Mouse (Mus musculus) lung, embryonic 15.5 days (tissue): ENCODE results near the gene Mtfr2. TPM values are rescaled to one million over a fixed set of nuclear protein-coding genes. Genes with fewer than 3 reads are reported as not detected.

Source experiments
- ATAC-seq: fragments of 200-750 bp; cut with Nextera tagmentation; 2 replicates; pipeline ENCODE4 v1.8.0; 2017; ENCODE audit warnings: moderate number of reproducible peaks, borderline replicate concordance; ENCODE audit not compliant: low FRiP score, low TSS enrichment; ENCODE audit errors: extremely low read depth
- H3K27ac ChIP-seq: fragments of 300-500 bp; sonication (generic); 2 replicates; pipeline ENCODE4 v1.5.1; 2015; ENCODE audit warnings: moderate library complexity, mild to moderate bottlenecking, inconsistent platforms
- H3K27me3 ChIP-seq: fragments of 300-500 bp; sonication (generic); 2 replicates; pipeline ENCODE4 v1.6.1; 2015; ENCODE audit warnings: inconsistent platforms
- H3K36me3 ChIP-seq: fragments of 300-500 bp; sonication (generic); 2 replicates; pipeline ENCODE4 v1.6.1; 2015; ENCODE audit warnings: inconsistent platforms
- H3K4me1 ChIP-seq: fragments of 300-500 bp; sonication (generic); 2 replicates; pipeline ENCODE4 v1.6.1; 2015; ENCODE audit warnings: inconsistent platforms
- H3K4me2 ChIP-seq: fragments of 300-500 bp; sonication (generic); 2 replicates; pipeline ENCODE4 v1.6.1; 2015; ENCODE audit warnings: inconsistent platforms, mild to moderate bottlenecking, moderate library complexity
- H3K4me3 ChIP-seq: fragments of 300-500 bp; sonication (generic); 2 replicates; pipeline ENCODE4 v1.5.1; 2015; ENCODE audit warnings: mild to moderate bottlenecking, inconsistent platforms
- H3K9ac ChIP-seq: fragments of 300-500 bp; sonication (generic); 2 replicates; pipeline ENCODE4 v1.6.1; 2015; ENCODE audit warnings: inconsistent platforms
- H3K9me3 ChIP-seq: fragments of 300-500 bp; sonication (generic); 2 replicates; pipeline ENCODE4 v1.6.1; 2016; ENCODE audit warnings: inconsistent platforms
- WGBS: fragments of 180-500 bp; shearing (Covaris S2); methylation state at CpG from one replicate; pipeline ENCODE4 v1.1.7; 2015; 5-methylcytosine and 5-hydroxymethylcytosine counted together
- polyA plus RNA-seq: library from polyadenylated mRNA; unstranded; fragments of >200 nt; fragmentation: Nextera tagmentation; extraction: Ambion mirVana; gene quantifications from 2 replicates; pipeline ENCODE4 v1.2.1, GENCODE M21; 2015

Mtfr2 gene
- polyA plus RNA-seq, 1 experiment from 2014 or later = 2.2 TPM

- Histone ChIP-seq H3K27me3 (no peaks in the 10 kb centered on the region), H3K4me3 (no peak overlapping the region), H3K36me3 (peaks cover 63% of the 10 kb centered on the region), H3K27ac (no peak overlapping the region), H3K9me3 (no peaks in the 10 kb centered on the region), H3K4me2 (no peak overlapping the region), H3K9ac (no peak overlapping the region), H3K4me1 (no peaks in the 10 kb centered on the region)
- ATAC-seq = no peak
Observed at GRCm38 (mm10) chr10:20326226-20326625, 21.3 kb upstream of the Mtfr2 start.

DNA sequence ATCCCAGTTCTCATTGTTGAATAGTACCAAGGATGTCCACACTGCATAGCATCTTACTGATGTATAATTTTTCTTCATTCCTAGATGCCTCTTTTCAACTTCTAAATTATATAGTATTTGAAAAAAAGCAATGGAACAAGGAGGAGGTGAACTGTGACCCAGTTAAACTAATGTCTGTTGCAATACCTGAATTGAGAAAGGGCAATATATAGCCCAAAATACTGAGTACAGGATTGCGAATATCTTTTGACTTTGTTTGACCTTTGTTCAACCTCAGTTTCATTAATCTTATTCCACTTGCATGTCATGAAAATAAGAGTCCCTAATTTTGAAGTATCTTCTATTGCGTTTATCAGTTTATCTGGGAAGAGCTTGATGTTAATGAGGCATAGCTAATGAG is 16.3 kb upstream of the Mtfr2 start:
- Histone ChIP-seq H3K4me1 (no peaks in the 10 kb centered on the region), H3K9me3 (no peaks in the 10 kb centered on the region), H3K36me3 (peaks cover 62% of the 10 kb centered on the region), H3K4me2 (no peak overlapping the region), H3K27me3 (no peaks in the 10 kb centered on the region), H3K27ac (no peak overlapping the region), H3K4me3 (no peak overlapping the region), H3K9ac (no peak overlapping the region)
- WGBS = 76% methylated on average over 2 of the region's 2 CpGs
- ATAC-seq = no peak

DNA sequence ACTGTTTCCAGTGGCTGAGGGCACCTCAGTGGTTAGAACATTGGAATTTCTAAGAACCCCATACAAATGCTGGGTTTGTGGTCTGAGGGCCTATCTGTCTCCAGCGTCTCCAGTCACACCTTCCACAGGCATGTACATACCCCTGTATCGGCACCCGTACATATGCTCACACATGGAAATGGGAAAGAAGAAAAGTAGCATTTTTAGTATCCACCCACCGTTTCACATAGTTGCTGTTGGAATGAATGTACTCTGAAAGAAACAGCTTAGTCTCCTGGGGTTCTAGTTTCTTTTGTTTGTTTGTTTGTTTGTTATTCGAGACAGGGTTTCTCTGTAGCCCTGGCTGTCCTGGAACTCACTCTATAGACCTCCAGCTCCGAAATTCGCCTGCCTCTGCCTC is 9.7 kb upstream of the Mtfr2 start:
- Histone ChIP-seq H3K36me3 (peaks cover 66% of the 10 kb centered on the region), H3K9ac (no peak overlapping the region), H3K4me2 (no peak overlapping the region), H3K9me3 (no peaks in the 10 kb centered on the region), H3K4me1 (no peaks in the 10 kb centered on the region), H3K27ac (no peak overlapping the region), H3K4me3 (no peak overlapping the region), H3K27me3 (no peaks in the 10 kb centered on the region)
- 86% methylated on average over 7 of the region's 7 CpGs for WGBS
- ATAC-seq = no peak

DNA sequence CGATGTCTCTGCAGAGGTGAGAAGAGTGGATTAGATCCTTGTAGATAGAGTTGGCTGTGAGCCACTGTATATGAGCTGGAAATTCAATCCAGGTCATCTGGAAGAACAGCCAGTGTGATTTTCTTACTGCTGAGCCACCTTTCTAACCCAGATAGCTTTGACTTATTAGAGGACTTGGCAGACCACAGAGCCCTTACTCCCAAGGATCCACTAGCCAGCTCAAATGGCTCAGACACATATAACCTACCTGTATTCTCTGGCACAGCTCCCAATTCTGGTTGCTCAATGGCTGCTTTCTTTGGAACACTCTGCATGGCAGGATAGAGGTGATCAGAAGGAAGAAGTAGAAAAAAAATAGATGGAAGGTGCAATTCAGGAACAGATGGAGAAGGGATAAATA is 1.8 kb upstream of the Mtfr2 start:
- Histone ChIP-seq H3K4me1 (peaks cover 9% of the 10 kb centered on the region; the same call in 1 of the 2 replicates), H3K4me3 (no peak overlapping the region), H3K4me2 (no peak overlapping the region), H3K36me3 (peaks cover 44% of the 10 kb centered on the region), H3K9me3 (no peaks in the 10 kb centered on the region), H3K27me3 (no peaks in the 10 kb centered on the region), H3K9ac (no peak overlapping the region), H3K27ac (no peak overlapping the region)
- no peak for ATAC-seq
- 60% methylated on average over 1 of the region's 1 CpGs for WGBS

DNA sequence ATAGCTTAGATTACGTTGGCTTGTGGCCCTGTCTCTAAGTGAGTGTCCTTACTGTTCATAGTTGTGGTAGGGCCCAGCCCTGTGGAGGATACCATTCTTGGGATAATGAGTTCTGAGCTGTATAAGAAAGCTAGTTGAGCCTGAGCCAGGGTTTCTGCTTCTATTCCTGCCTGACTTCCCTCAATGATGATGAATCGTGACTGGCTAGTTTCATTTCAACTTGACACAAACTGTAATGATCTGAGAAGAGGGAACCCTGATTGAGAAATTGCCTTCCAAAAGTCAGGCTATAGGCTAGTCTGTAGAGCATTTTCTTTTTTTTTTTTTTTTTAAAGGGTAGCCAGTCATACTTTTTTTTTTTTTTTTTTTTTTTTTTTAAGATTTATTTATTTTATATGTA is 1.3 kb downstream of the Mtfr2 start:
- Histone ChIP-seq H3K27ac (no peak overlapping the region), H3K9ac (no peak overlapping the region), H3K27me3 (no peaks in the 10 kb centered on the region), H3K36me3 (peaks cover 21% of the 10 kb centered on the region), H3K4me2 (peak overlapping the region; percentile 75; the same call in 1 of the 2 replicates), H3K4me1 (peaks cover 9% of the 10 kb centered on the region; the same call in 1 of the 2 replicates), H3K4me3 (no peak overlapping the region), H3K9me3 (no peaks in the 10 kb centered on the region)
- WGBS = 90% methylated on average over 2 of the region's 2 CpGs
- no peak for ATAC-seq

- WGBS = 60% methylated on average over 10 of the region's 10 CpGs
- Histone ChIP-seq H3K36me3 (0 out of 2 replicates have a peak, but pooled peaks cover 8% of the 10 kb centered on the region), H3K4me1 (no peaks in the 10 kb centered on the region), H3K9ac (no peak overlapping the region), H3K27me3 (no peaks in the 10 kb centered on the region), H3K9me3 (no peaks in the 10 kb centered on the region), H3K4me3 (no peak overlapping the region), H3K27ac (no peak overlapping the region), H3K4me2 (no peak overlapping the region)
- no peak for ATAC-seq
Observed at GRCm38 (mm10) chr10:20361542-20362449, 14.2 kb downstream of the Mtfr2 start.

DNA sequence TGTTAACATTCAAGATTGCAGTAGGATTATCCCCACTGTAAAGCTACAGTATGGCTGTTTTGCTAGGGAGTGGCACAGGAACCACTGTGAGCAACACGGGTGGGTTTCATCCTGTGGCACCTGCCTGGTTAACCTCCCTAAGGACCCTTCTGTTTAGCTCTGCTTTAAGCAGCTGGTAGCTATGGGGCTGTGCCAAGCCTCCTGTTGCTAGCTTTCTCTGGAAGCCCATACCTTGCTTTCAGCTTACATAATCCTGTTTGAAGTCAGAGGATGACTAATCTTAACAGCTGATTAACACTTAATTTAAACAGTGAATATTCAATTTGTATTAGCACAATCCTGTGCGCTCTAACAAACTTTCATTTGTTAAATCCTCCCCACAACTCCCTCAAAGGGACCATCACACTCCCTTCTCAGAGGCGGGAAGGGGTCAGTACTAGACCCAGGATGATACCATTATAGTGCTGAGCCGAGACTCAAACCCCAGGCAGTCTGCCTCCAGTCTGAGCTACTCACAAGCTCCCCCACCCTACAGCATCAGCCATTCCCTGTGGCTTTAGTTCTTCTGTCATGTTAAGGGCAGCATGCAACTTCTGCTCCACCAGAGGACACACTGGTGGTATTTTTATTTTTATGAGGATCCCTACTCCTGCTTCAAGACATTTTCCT is 15.0 kb downstream of the Mtfr2 start:
- 0 out of 2 replicates have a peak, but pooled peaks cover 8% of the 10 kb centered on the region for H3K36me3 ChIP-seq
- H3K4me3 ChIP-seq = no peak overlapping the region
- no peaks in the 10 kb centered on the region for H3K27me3 ChIP-seq
- no peaks in the 10 kb centered on the region for H3K9me3 ChIP-seq
- no peak overlapping the region for H3K27ac ChIP-seq
- WGBS = 55% methylated on average over 4 of the region's 4 CpGs
- no peak overlapping the region for H3K4me2 ChIP-seq
- H3K9ac ChIP-seq = no peak overlapping the region
- no peaks in the 10 kb centered on the region for H3K4me1 ChIP-seq
- no peak for ATAC-seq

DNA sequence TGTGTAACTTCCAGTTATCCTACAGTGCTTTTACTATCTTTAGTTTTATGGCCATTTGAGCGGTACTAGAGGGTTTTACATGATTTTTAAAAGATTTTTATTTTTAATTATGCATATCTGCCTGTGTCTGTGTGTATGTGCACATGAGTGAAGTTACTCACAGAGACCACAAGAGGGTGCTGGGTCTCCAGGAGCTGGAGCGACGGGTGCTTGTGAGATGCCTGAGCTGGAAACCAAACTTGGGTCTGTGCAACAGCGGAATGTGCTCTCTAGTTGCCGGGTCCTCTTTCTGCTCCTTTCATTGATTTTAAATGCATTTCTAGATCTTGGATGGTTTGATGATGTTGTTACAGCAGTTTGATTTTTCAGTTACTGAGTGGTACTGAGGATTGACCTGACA is 24.5 kb downstream of the Mtfr2 start:
- 91% methylated on average over 5 of the region's 5 CpGs for WGBS
- Histone ChIP-seq H3K4me1 (no peaks in the 10 kb centered on the region), H3K4me3 (no peak overlapping the region), H3K36me3 (no peaks in the 10 kb centered on the region), H3K27me3 (no peaks in the 10 kb centered on the region), H3K4me2 (no peak overlapping the region), H3K27ac (no peak overlapping the region), H3K9ac (no peak overlapping the region), H3K9me3 (no peaks in the 10 kb centered on the region)
- no peak for ATAC-seq

GRCm38 (mm10) chr10:20377621-20378020 is 30.1 kb downstream of the Mtfr2 start:
- H3K27ac ChIP-seq = no peak overlapping the region
- H3K27me3 ChIP-seq = no peaks in the 10 kb centered on the region
- no peaks in the 10 kb centered on the region for H3K4me1 ChIP-seq
- H3K9me3 ChIP-seq = no peaks in the 10 kb centered on the region
- no peak overlapping the region for H3K4me2 ChIP-seq
- no peak overlapping the region for H3K9ac ChIP-seq
- no peaks in the 10 kb centered on the region for H3K36me3 ChIP-seq
- no peak overlapping the region for H3K4me3 ChIP-seq
- WGBS = 77% methylated on average over 9 of the region's 9 CpGs
- ATAC-seq = no peak

DNA sequence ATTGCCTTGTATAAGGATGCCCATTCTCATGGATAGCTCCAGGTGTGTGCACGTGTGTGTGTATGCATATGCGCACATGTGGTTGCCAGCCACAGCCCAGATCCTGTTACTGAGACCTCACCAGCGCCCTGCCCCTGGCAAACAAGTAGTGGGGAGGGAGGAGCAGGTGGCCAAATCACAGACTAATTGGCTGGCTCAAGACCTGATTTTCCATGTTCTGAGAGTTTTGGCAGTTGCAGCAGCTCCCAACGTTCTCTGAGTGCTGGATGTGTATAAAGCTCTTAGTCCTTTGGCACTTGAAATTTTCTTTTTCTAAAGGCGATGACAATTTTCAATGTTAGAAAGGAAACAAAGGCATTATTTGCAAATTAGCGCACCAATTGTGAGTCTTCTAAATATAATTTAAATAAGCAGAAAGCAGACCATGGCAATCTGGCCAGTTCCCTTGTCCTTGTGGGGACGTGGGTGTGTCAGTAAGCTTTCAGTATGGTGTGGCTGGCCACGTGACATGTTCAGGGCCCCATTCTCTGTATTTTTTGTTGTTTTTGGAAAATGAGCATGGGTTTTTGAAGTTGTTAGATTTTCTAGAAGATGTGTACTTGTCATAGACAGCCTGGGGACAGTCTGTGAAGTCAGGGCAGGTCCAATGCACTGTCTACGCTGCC is 31.6 kb downstream of the Mtfr2 start:
- 70% methylated on average over 9 of the region's 9 CpGs for WGBS
- Histone ChIP-seq H3K4me2 (no peak overlapping the region), H3K27ac (no peak overlapping the region), H3K27me3 (no peaks in the 10 kb centered on the region), H3K9ac (no peak overlapping the region), H3K4me3 (no peak overlapping the region), H3K4me1 (no peaks in the 10 kb centered on the region), H3K36me3 (no peaks in the 10 kb centered on the region), H3K9me3 (no peaks in the 10 kb centered on the region)
- ATAC-seq = no peak

DNA sequence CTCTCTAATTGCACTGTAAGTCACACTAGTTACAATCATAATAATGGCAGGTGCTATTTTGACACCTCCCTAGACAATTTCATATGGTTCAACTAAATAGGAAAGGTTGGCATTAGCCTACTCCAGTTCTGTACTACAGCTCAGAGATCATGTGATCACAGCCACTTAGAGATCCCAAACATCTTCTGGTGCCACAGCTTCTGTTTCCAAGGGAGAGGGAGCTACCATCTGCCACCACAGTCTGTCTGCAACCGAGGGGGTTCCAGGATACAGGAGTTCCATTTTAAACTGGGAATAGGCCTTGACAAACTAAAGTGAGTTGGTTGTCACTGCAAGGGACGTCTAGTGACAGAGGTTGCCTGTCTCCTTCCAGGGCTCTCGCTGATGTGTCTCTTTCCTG is 33.2 kb downstream of the Mtfr2 start:
- no peak for ATAC-seq
- Histone ChIP-seq H3K9ac (no peak overlapping the region), H3K4me2 (no peak overlapping the region), H3K4me1 (no peaks in the 10 kb centered on the region), H3K36me3 (no peaks in the 10 kb centered on the region), H3K27ac (no peak overlapping the region), H3K4me3 (no peak overlapping the region), H3K9me3 (no peaks in the 10 kb centered on the region), H3K27me3 (no peaks in the 10 kb centered on the region)
- WGBS = 79% methylated on average over 3 of the region's 3 CpGs

- H3K27ac ChIP-seq = no peak overlapping the region
- no peak overlapping the region for H3K9ac ChIP-seq
- no peak overlapping the region for H3K4me3 ChIP-seq
- 80% methylated on average over 3 of the region's 3 CpGs for WGBS
- no peak for ATAC-seq
- H3K4me1 ChIP-seq = no peaks in the 10 kb centered on the region
- no peaks in the 10 kb centered on the region for H3K9me3 ChIP-seq
- H3K27me3 ChIP-seq = no peaks in the 10 kb centered on the region
- no peak overlapping the region for H3K4me2 ChIP-seq
- H3K36me3 ChIP-seq = no peaks in the 10 kb centered on the region
Observed at GRCm38 (mm10) chr10:20381352-20381751, 33.8 kb downstream of the Mtfr2 start.
